Mouse (Mus musculus) activated CD4-positive, CD25-positive, alpha-beta regulatory T cell, adult 9 weeks (primary cell): ENCODE data around the gene Guca2b. TPM values are rescaled to one million over a fixed set of nuclear protein-coding genes. Genes with fewer than 3 reads are reported as not detected.

Source experiments
- polyA plus RNA-seq: library from polyadenylated mRNA; unstranded; fragments of 100-300 nt; shearing (Covaris generic); gene quantifications from one replicate; pipeline ENCODE4 v1.2.1, GENCODE M21; 2017

Gene Guca2b
- not detected for polyA plus RNA-seq

GRCm38 (mm10) chr4:119658731-119659130 is at the start of gene Guca2b:
Gene Guca2b (minus strand): TSS chr4:119658954.

GRCm38 (mm10) chr4:119637176-119637845 is 21.4 kb downstream of the Guca2b start, which contains the start of gene Guca2a:
Gene Guca2a (plus strand): TSS chr4:119637704.

Other genes starting within 250 kb of the Guca2b start
- gene Ccdc30, start 243.4 kb downstream of the Guca2b start, polyA plus RNA-seq, result 10.3 TPM
- 64.0 TPM for gene Ppcs, start 236.5 kb downstream of the Guca2b start, polyA plus RNA-seq
- gene Zmynd12, start 236.1 kb downstream of the Guca2b start, polyA plus RNA-seq, result 0.39 TPM
- not detected for gene Rimkla, start 166.3 kb downstream of the Guca2b start, polyA plus RNA-seq
- gene Foxj3, start 122.0 kb downstream of the Guca2b start, polyA plus RNA-seq, result 13.1 TPM
- gene Frg2f1, start 119.4 kb downstream of the Guca2b start, polyA plus RNA-seq, result 2.7 TPM
- gene Guca2a, start 21.2 kb downstream of the Guca2b start, polyA plus RNA-seq, result not detected
- gene Hivep3, start 74.8 kb upstream of the Guca2b start, polyA plus RNA-seq, result 31.1 TPM